Mouse (Mus musculus) layer of hippocampus, adult 9-10 months (tissue): Measurements from ENCODE around the gene Med26.
A peak's percentile ranks its signal among the peaks of the same experiment; 100 is the strongest.

Source experiments
- DNase-seq: peaks from one replicate; pipeline ENCODE4 v3.0.0; 2022; ENCODE audit warnings: low spot score

Gene Med26

GRCm38 (mm10) chr8:72547122-72547801, 808 bp downstream of the Med26 start:
- no peak for DNase-seq

GRCm38 (mm10) chr8:72539234-72539633, 8.8 kb downstream of the Med26 start:
- DNase-seq, result no peak

GRCm38 (mm10) chr8:72534888-72535287, 13.2 kb downstream of the Med26 start:
- no peak for DNase-seq

GRCm38 (mm10) chr8:72532103-72532502, 16.0 kb downstream of the Med26 start:
- DNase-seq, result no peak

- no peak for DNase-seq
Observed at GRCm38 (mm10) chr8:72521888-72522287, 26.2 kb downstream of the Med26 start.

- DNase-seq, result no peak
Observed at GRCm38 (mm10) chr8:72517421-72517988, 30.6 kb downstream of the Med26 start.

GRCm38 (mm10) chr8:72513158-72513557, 34.9 kb downstream of the Med26 start:
- no peak for DNase-seq

GRCm38 (mm10) chr8:72512648-72513047, 35.4 kb downstream of the Med26 start:
- DNase-seq, result no peak

- DNase-seq, result no peak
Observed at GRCm38 (mm10) chr8:72507505-72507904, 40.6 kb downstream of the Med26 start.

GRCm38 (mm10) chr8:72504637-72505314, 43.3 kb downstream of the Med26 start:
- no peak for DNase-seq

GRCm38 (mm10) chr8:72504137-72504536, 43.9 kb downstream of the Med26 start:
- no peak for DNase-seq

GRCm38 (mm10) chr8:72500521-72500931, 47.5 kb downstream of the Med26 start:
- no peak for DNase-seq

GRCm38 (mm10) chr8:72499521-72500284, 48.4 kb downstream of the Med26 start:
- no peak for DNase-seq

- DNase-seq, result no peak
Observed at GRCm38 (mm10) chr8:72498527-72498926, 49.5 kb downstream of the Med26 start.

- DNase-seq, result no peak
Observed at GRCm38 (mm10) chr8:72497911-72498310, 50.2 kb downstream of the Med26 start.

- DNase-seq, result no peak
Observed at GRCm38 (mm10) chr8:72496217-72496616, 51.9 kb downstream of the Med26 start.

GRCm38 (mm10) chr8:72495411-72496111, 52.5 kb downstream of the Med26 start:
- no peak for DNase-seq

GRCm38 (mm10) chr8:72493381-72493780, 54.7 kb downstream of the Med26 start:
- no peak for DNase-seq

- peak; percentile 86 for DNase-seq
Observed at GRCm38 (mm10) chr8:72492622-72493081, 55.4 kb downstream of the Med26 start.

GRCm38 (mm10) chr8:72491680-72492621, 56.1 kb downstream of the Med26 start, which contains the start of gene Slc35e1:
TSS of gene Slc35e1 (minus strand) at chr8:72492614.
- DNase-seq, result no peak

- no peak for DNase-seq
Observed at GRCm38 (mm10) chr8:72491017-72491416, 57.1 kb downstream of the Med26 start.
